Mouse (Mus musculus) lung, postnatal 4 days (tissue): ENCODE measurements around the gene Phb.

Source experiments
- DNase-seq, 2 experiments: peaks; one replicate each; pipeline ENCODE4 v3.0.0; 2021

Gene Phb

GRCm38 (mm10) chr11:95712563-95713224 lies 45.9 kb downstream of the Phb start, which contains the start of gene Zfp652:
TSS of gene Zfp652 (plus strand) at chr11:95712673.
- DNase-seq: peak; percentile 92 to 95

DNA sequence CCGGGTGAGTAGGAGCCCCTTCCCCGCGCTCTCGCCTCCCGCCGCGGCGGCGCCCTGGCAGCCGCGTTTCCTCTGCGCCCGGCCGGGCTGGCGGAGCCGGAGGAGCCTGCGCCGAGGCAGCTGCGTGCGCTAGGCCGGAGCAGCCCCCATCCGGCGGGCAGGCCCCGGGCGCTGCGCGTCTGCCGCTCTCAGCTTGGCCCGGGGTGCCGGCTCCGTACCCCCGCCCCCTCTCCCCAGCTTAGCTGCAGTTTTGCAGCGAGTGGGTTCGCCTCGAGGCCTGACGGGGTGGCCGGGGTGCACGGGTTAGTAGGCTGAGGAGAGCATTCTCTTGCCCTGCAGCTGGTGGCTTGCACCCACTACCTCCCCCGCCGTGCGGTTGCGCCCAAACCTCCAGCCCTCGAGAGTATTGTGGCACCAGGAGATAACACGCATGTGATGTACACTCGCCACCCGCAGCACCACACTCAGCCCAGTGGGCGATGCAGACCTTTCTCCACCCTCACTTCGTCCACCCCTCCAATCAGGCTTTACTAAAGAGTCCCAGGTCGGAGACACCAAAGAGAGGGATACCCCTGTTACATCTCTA lies 46.6 kb downstream of the Phb start:
- DNase-seq: peak; percentile 69 to 79

DNA sequence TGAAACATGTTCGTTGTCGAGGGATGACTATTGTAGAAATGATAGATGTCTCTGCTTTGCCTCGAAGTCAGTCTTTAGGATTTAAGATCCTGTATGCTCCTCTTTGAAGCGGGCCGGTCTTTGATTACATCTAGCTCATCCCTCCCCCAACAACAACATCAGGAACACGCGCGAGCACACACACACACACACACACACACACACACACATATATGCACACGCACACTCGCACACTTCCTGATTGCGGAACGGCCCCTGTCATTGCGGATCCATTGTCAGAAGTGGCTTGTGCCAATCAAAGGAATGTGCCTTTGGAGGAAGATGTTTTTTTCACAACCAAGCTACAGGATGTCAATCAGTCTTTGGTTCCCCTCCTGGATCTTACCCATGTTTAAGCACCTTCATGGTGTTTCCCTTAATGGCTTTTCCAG lies 47.1 kb downstream of the Phb start:
- DNase-seq: peak; percentile 42 to 51

GRCm38 (mm10) chr11:95714411-95714810 lies 47.7 kb downstream of the Phb start:
- no peak for DNase-seq

GRCm38 (mm10) chr11:95716136-95716535 lies 49.4 kb downstream of the Phb start:
- no peak for DNase-seq

DNA sequence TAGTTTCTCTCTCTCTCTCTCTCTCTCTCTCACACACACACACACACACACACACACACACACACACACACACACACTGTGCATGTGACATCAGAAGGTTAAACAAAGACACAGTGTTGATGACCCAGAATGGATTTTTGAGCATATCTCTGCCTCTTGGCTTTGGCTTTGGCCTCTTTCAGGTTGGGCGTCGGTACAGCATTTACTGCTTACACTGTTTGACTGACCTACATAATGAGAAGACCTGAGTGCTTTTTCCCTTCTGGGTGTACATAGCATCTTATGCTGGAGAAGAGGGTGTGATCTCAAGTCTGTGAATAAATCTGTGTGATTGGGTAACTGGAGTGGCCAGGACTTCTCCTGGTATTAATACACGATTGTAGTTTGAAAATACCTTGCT lies 52.6 kb downstream of the Phb start:
- DNase-seq: no peak

- DNase-seq: no peak
Observed at GRCm38 (mm10) chr11:95723287-95723686, 56.5 kb downstream of the Phb start, which contains the start of gene B130006D01Rik. TSS of gene B130006D01Rik (plus strand) at chr11:95723587.

- DNase-seq: no peak
Observed at GRCm38 (mm10) chr11:95724466-95724865, 57.7 kb downstream of the Phb start.

- DNase-seq: no peak
Observed at GRCm38 (mm10) chr11:95726156-95726555, 59.4 kb downstream of the Phb start.

GRCm38 (mm10) chr11:95727947-95728346 lies 61.2 kb downstream of the Phb start:
- no peak for DNase-seq

DNA sequence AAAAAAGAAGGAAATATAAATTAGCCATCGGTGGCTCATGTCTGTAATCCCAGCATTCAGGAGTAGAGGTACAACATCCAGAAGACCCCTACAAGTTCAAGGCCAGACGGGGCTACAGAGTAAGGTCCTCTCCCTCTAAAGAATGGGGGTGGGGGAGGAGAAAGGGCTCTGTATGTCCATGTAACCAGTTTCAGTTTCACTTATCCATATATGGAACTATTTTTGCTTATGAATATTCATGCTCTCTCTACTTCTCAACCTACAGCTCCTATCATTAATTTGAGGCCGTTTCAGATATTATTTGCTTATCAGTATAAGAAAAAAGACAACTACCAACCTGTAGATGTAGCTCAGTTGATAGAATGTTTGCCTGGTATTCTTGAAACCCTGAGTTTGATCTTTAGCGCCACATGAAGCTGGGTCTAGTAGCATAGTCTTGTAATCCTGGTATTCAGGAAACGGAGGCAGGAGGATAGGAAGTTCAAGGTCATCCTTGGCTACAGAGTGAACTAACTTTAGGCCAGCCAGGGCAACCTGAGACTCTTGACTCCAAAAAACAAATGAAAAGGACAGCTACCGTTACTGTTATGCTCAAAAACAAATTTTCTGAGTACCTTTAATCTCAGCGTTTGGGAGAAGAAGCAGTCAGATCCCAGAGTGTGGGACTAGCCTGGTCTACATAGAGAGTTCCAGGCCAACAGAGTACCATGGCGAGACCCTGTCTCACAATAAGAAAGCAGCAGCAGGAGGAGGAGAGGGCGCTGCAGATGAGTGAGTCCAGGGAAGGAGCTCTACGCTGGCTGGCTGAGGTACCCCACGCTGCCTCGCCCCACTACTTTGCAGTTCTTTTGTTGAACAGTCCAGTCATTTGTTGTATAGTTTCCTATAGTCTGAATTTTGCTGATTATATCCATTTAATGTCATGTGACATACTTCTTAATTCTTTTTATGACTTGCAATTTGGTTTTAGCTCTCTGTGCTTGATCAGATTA lies 62.5 kb downstream of the Phb start:
- DNase-seq: no peak
